In genomic region chr19:10603660-10604523, GRCm38 (mm10) we compare ENCODE assay signal across 8 mouse cellular contexts. TPM values are rescaled to one million over a fixed set of nuclear protein-coding genes. Genes with fewer than 3 reads are reported as not detected.
DNase-seq lines count a peak whose midpoint lies in the region; ATAC-seq and TF ChIP-seq lines count a peak whose summit lies in the region.

No protein-coding gene starts in this region.

- no peak for DNase-seq in midbrain, embryonic 10.5 days (ENCODE audit: low spot score)
- peak; percentile 84 to 86 for DNase-seq in kidney, adult 8-10 months
- no peak for DNase-seq in midbrain, postnatal 0 days (ENCODE audit: low spot score)
- no peak for DNase-seq in layer of hippocampus, adult 9-11 months
- no peak for DNase-seq in left cerebral cortex, adult 2 months (ENCODE audit: extremely low spot score in 1 of 2, low spot score in 2 of 2)
- no peak for DNase-seq in right cerebral cortex, adult 2 months (ENCODE audit: low spot score in 2 of 2)

- no peak for ATAC-seq in midbrain, embryonic 15.5 days (replicated peaks)
- ATAC-seq in embryonic facial prominence, embryonic 13.5 days (ENCODE audit: insufficient number of reproducible peaks, insufficient read depth, low FRiP score, low TSS enrichment, low read depth): no peak
- no peak for ATAC-seq in midbrain, postnatal 0 days (ENCODE audit: low FRiP score)

- peak overlapping the region; percentile 82; the same call in 1 of the 2 replicates for H3K4me3 ChIP-seq in midbrain, embryonic 10.5 days
- H3K4me3 ChIP-seq in midbrain, embryonic 15.5 days: no peak overlapping the region
- H3K4me3 ChIP-seq in embryonic facial prominence, embryonic 13.5 days: no peak overlapping the region
- no peak overlapping the region for H3K4me3 ChIP-seq in midbrain, postnatal 0 days (ENCODE audit: low read depth, low read length)
- H3K4me3 ChIP-seq in left cerebral cortex, adult 2 months: no peak overlapping the region

- intact Hi-C loops in left cerebral cortex, adult 2 months (cut with DNase I): no loop called here

- no peak overlapping the region for H3K9ac ChIP-seq in midbrain, embryonic 15.5 days
- peak overlapping the region; percentile 98; the same call in 1 of the 2 replicates for H3K9ac ChIP-seq in embryonic facial prominence, embryonic 13.5 days
- H3K9ac ChIP-seq in midbrain, postnatal 0 days (replicated peaks; ENCODE audit: low read length, poor library complexity, severe bottlenecking): 0 out of 2 replicates have a peak overlapping the region, but pooled peaks have one; percentile 13

- peaks cover 45% of the 10 kb centered on the region for H3K4me1 ChIP-seq in midbrain, embryonic 10.5 days
- H3K4me1 ChIP-seq in midbrain, embryonic 15.5 days: peaks cover 44% of the 10 kb centered on the region
- H3K4me1 ChIP-seq in embryonic facial prominence, embryonic 13.5 days: peaks cover 47% of the 10 kb centered on the region
- peaks cover 14% of the 10 kb centered on the region for H3K4me1 ChIP-seq in midbrain, postnatal 0 days (ENCODE audit: insufficient read depth, low read length)

- no peak for TF ChIP-seq CTCF in midbrain, postnatal 0 days (IDR thresholded peaks at IDR 0.05)
- no peak for TF ChIP-seq CTCF in left cerebral cortex, adult 2 months (IDR thresholded peaks at IDR 0.05)

- no peak overlapping the region; the same call in 1 of the 2 replicates for H3K4me2 ChIP-seq in midbrain, embryonic 15.5 days
- peak overlapping the region; percentile 79; the same call in 1 of the 2 replicates for H3K4me2 ChIP-seq in embryonic facial prominence, embryonic 13.5 days
- H3K4me2 ChIP-seq in midbrain, postnatal 0 days (ENCODE audit: low read depth, low read length, poor library complexity, severe bottlenecking): no peak overlapping the region

- no peaks in the 10 kb centered on the region for H3K9me3 ChIP-seq in midbrain, embryonic 10.5 days (replicated peaks)
- H3K9me3 ChIP-seq in midbrain, embryonic 15.5 days: no peaks in the 10 kb centered on the region
- H3K9me3 ChIP-seq in embryonic facial prominence, embryonic 13.5 days: no peaks in the 10 kb centered on the region
- H3K9me3 ChIP-seq in midbrain, postnatal 0 days (ENCODE audit: low read length): no peaks in the 10 kb centered on the region

- H3K36me3 ChIP-seq in midbrain, embryonic 10.5 days: peaks cover 39% of the 10 kb centered on the region
- H3K36me3 ChIP-seq in midbrain, embryonic 15.5 days (replicated peaks): peaks cover 15% of the 10 kb centered on the region
- H3K36me3 ChIP-seq in embryonic facial prominence, embryonic 13.5 days: peaks cover 33% of the 10 kb centered on the region
- peaks cover 21% of the 10 kb centered on the region for H3K36me3 ChIP-seq in midbrain, postnatal 0 days (ENCODE audit: insufficient read depth, low read length)

- WGBS in midbrain, embryonic 10.5 days: 87% methylated on average over 18 of the region's 18 CpGs
- WGBS in midbrain, embryonic 15.5 days: 86% methylated on average over 18 of the region's 18 CpGs
- 81% methylated on average over 18 of the region's 18 CpGs for WGBS in embryonic facial prominence, embryonic 13.5 days
- WGBS in midbrain, postnatal 0 days: 86% methylated on average over 18 of the region's 18 CpGs

- no peaks in the 10 kb centered on the region for H3K27me3 ChIP-seq in midbrain, embryonic 10.5 days (ENCODE audit: low read depth, poor library complexity, severe bottlenecking)
- H3K27me3 ChIP-seq in midbrain, embryonic 15.5 days (replicated peaks): no peaks in the 10 kb centered on the region
- H3K27me3 ChIP-seq in embryonic facial prominence, embryonic 13.5 days: no peaks in the 10 kb centered on the region
- H3K27me3 ChIP-seq in midbrain, postnatal 0 days (ENCODE audit: insufficient read depth, low read length): no peaks in the 10 kb centered on the region

- H3K27ac ChIP-seq in midbrain, embryonic 10.5 days (replicated peaks): peak overlapping the region; percentile 95
- no peak overlapping the region; the same call in 1 of the 2 replicates for H3K27ac ChIP-seq in midbrain, embryonic 15.5 days
- peak overlapping the region; percentile 92; the same call in 1 of the 2 replicates for H3K27ac ChIP-seq in embryonic facial prominence, embryonic 13.5 days
- peak overlapping the region; percentile 94; the same call in 1 of the 2 replicates for H3K27ac ChIP-seq in midbrain, postnatal 0 days (ENCODE audit: low read depth, low read length)
- no peak overlapping the region for H3K27ac ChIP-seq in left cerebral cortex, adult 2 months

RNA-seq across cellular contexts. Expression of gene Ddb1, which starts 1.2 kb away (rescaled TPM):
- polyA plus RNA-seq in midbrain, embryonic 10.5 days (2016; fragmentation: Nextera tagmentation; extraction: Ambion mirVana): 463 and 501 TPM in 2 replicates
- polyA plus RNA-seq in midbrain, embryonic 15.5 days (2015; fragmentation: Nextera tagmentation; extraction: Ambion mirVana): 252 and 255 TPM in 2 replicates
- polyA plus RNA-seq in embryonic facial prominence, embryonic 13.5 days (2015; fragmentation: Nextera tagmentation; extraction: Ambion mirVana): 355 and 368 TPM in 2 replicates
- 247 and 261 TPM in 2 replicates for total RNA-seq in midbrain, postnatal 0 days (2014; rRNA removed)
- polyA plus RNA-seq in midbrain, postnatal 0 days (2015; fragmentation: Nextera tagmentation; extraction: Ambion mirVana): 135 TPM in 2 replicates
- 100 to 1,000 TPM; 191 to 206 TPM for total RNA-seq in left cerebral cortex, adult 2 months (2021)

RNA-seq across cellular contexts. Expression of gene Tkfc, which starts 1.6 kb away (rescaled TPM):
- polyA plus RNA-seq in midbrain, embryonic 10.5 days (2016; fragmentation: Nextera tagmentation; extraction: Ambion mirVana): 24.0 and 25.7 TPM in 2 replicates
- polyA plus RNA-seq in midbrain, embryonic 15.5 days (2015; fragmentation: Nextera tagmentation; extraction: Ambion mirVana): 26.0 and 29.6 TPM in 2 replicates
- polyA plus RNA-seq in embryonic facial prominence, embryonic 13.5 days (2015; fragmentation: Nextera tagmentation; extraction: Ambion mirVana): 16.3 and 17.0 TPM in 2 replicates
- total RNA-seq in midbrain, postnatal 0 days (2014; rRNA removed): 11.1 and 15.8 TPM in 2 replicates
- polyA plus RNA-seq in midbrain, postnatal 0 days (2015; fragmentation: Nextera tagmentation; extraction: Ambion mirVana): 19.5 and 23.3 TPM in 2 replicates
- total RNA-seq in left cerebral cortex, adult 2 months (2021): 10 to 100 TPM; 16.6 to 17.7 TPM

RNA-seq across cellular contexts. Expression of gene Tmem138, which starts 26.7 kb away (rescaled TPM):
- 67.4 and 68.5 TPM in 2 replicates for polyA plus RNA-seq in midbrain, embryonic 10.5 days (2016; fragmentation: Nextera tagmentation; extraction: Ambion mirVana)
- polyA plus RNA-seq in midbrain, embryonic 15.5 days (2015; fragmentation: Nextera tagmentation; extraction: Ambion mirVana): 38.8 and 43.6 TPM in 2 replicates
- 38.3 and 39.1 TPM in 2 replicates for polyA plus RNA-seq in embryonic facial prominence, embryonic 13.5 days (2015; fragmentation: Nextera tagmentation; extraction: Ambion mirVana)
- total RNA-seq in midbrain, postnatal 0 days (2014; rRNA removed): 18.5 and 18.8 TPM in 2 replicates
- 32.4 and 33.1 TPM in 2 replicates for polyA plus RNA-seq in midbrain, postnatal 0 days (2015; fragmentation: Nextera tagmentation; extraction: Ambion mirVana)
- total RNA-seq in left cerebral cortex, adult 2 months (2021): 10 to 100 TPM; 12.2 to 13.8 TPM

RNA-seq across cellular contexts. Expression of gene Cyb561a3, which starts 26.9 kb away (rescaled TPM):
- polyA plus RNA-seq in midbrain, embryonic 10.5 days (2016; fragmentation: Nextera tagmentation; extraction: Ambion mirVana): 15.2 and 15.3 TPM in 2 replicates
- 24.1 and 25.0 TPM in 2 replicates for polyA plus RNA-seq in midbrain, embryonic 15.5 days (2015; fragmentation: Nextera tagmentation; extraction: Ambion mirVana)
- polyA plus RNA-seq in embryonic facial prominence, embryonic 13.5 days (2015; fragmentation: Nextera tagmentation; extraction: Ambion mirVana): 18.7 and 21.8 TPM in 2 replicates
- 19.1 and 32.0 TPM in 2 replicates for total RNA-seq in midbrain, postnatal 0 days (2014; rRNA removed)
- 20.3 and 22.2 TPM in 2 replicates for polyA plus RNA-seq in midbrain, postnatal 0 days (2015; fragmentation: Nextera tagmentation; extraction: Ambion mirVana)
- total RNA-seq in left cerebral cortex, adult 2 months (2021): 10 to 100 TPM; 12.7 to 12.8 TPM

RNA-seq across cellular contexts. Expression of gene Vwce, which starts 30.1 kb away (rescaled TPM):
- 0.65 and 0.95 TPM in 2 replicates for polyA plus RNA-seq in midbrain, embryonic 10.5 days (2016; fragmentation: Nextera tagmentation; extraction: Ambion mirVana)
- 1.0 and 1.6 TPM in 2 replicates for polyA plus RNA-seq in midbrain, embryonic 15.5 days (2015; fragmentation: Nextera tagmentation; extraction: Ambion mirVana)
- polyA plus RNA-seq in embryonic facial prominence, embryonic 13.5 days (2015; fragmentation: Nextera tagmentation; extraction: Ambion mirVana): 3.1 and 3.8 TPM in 2 replicates
- 2.6 and 2.9 TPM in 2 replicates for total RNA-seq in midbrain, postnatal 0 days (2014; rRNA removed)
- 1.9 and 2.2 TPM in 2 replicates for polyA plus RNA-seq in midbrain, postnatal 0 days (2015; fragmentation: Nextera tagmentation; extraction: Ambion mirVana)
- total RNA-seq in left cerebral cortex, adult 2 months (2021): under 1 TPM; 0.43 to 0.65 TPM

Comparison
In these comparisons a context has a peak if more than half of its experiments do, and no peak if none do; other contexts are left out.
1. H3K27ac ChIP-seq: peak in midbrain, embryonic 10.5 days (single experiment), embryonic facial prominence, embryonic 13.5 days (single experiment) and midbrain, postnatal 0 days (single experiment); none in midbrain, embryonic 15.5 days (single experiment) and left cerebral cortex, adult 2 months (single experiment).
2. DNase-seq: peak in kidney, adult 8-10 months (2 of 2); none in midbrain, embryonic 10.5 days (single experiment), midbrain, postnatal 0 days (single experiment), layer of hippocampus, adult 9-11 months (single experiment), left cerebral cortex, adult 2 months (0 of 2) and right cerebral cortex, adult 2 months (0 of 2).